Mouse (Mus musculus): Measurements from ENCODE around the gene Mgst2.
A peak's percentile ranks its signal among the peaks of the same experiment; 100 is the strongest.

Gene Mgst2

GRCm38 (mm10) chr3:51701281-51701751 is 41.2 kb downstream of the Mgst2 start:
- no peak for DNase-seq (ENCODE audit: low spot score)

GRCm38 (mm10) chr3:51701950-51702349 is 41.8 kb downstream of the Mgst2 start:
- no peak for DNase-seq (ENCODE audit: low spot score)

GRCm38 (mm10) chr3:51702701-51703286 is 42.6 kb downstream of the Mgst2 start:
- DNase-seq (ENCODE audit: low spot score) = no peak

GRCm38 (mm10) chr3:51703478-51703877 is 43.3 kb downstream of the Mgst2 start:
- DNase-seq (ENCODE audit: low spot score) = no peak

- DNase-seq (ENCODE audit: low spot score) = no peak
These were observed 45.1 kb downstream of the Mgst2 start for GRCm38 (mm10) chr3:51705220-51705619.

- no peak for DNase-seq (ENCODE audit: low spot score)
These were observed 48.2 kb downstream of the Mgst2 start for GRCm38 (mm10) chr3:51708375-51708745.

GRCm38 (mm10) chr3:51708746-51709411 is 48.7 kb downstream of the Mgst2 start:
- DNase-seq (ENCODE audit: low spot score) = peak; percentile 83

- no peak for DNase-seq (ENCODE audit: low spot score)
These were observed 52.2 kb downstream of the Mgst2 start for GRCm38 (mm10) chr3:51712382-51712781.

GRCm38 (mm10) chr3:51713233-51713632 is 53.1 kb downstream of the Mgst2 start:
- DNase-seq (ENCODE audit: low spot score) = no peak

GRCm38 (mm10) chr3:51714469-51714868 is 54.3 kb downstream of the Mgst2 start:
- no peak for DNase-seq (ENCODE audit: low spot score)

- DNase-seq (ENCODE audit: low spot score) = no peak
These were observed 57.3 kb downstream of the Mgst2 start for GRCm38 (mm10) chr3:51717455-51717854.

GRCm38 (mm10) chr3:51717909-51718308 is 57.7 kb downstream of the Mgst2 start:
- DNase-seq (ENCODE audit: low spot score) = no peak

- no peak for DNase-seq (ENCODE audit: low spot score)
These were observed 59.2 kb downstream of the Mgst2 start for GRCm38 (mm10) chr3:51719373-51719772.

GRCm38 (mm10) chr3:51719982-51720381 is 59.8 kb downstream of the Mgst2 start:
- no peak for DNase-seq (ENCODE audit: low spot score)

GRCm38 (mm10) chr3:51726257-51726656 is 66.1 kb downstream of the Mgst2 start:
- no peak for DNase-seq (ENCODE audit: low spot score)

- no peak for DNase-seq (ENCODE audit: low spot score)
These were observed 67.3 kb downstream of the Mgst2 start for GRCm38 (mm10) chr3:51727487-51727886.

GRCm38 (mm10) chr3:51727968-51728367 is 67.8 kb downstream of the Mgst2 start:
- no peak for DNase-seq (ENCODE audit: low spot score)

- DNase-seq (ENCODE audit: low spot score) = no peak
These were observed 68.3 kb downstream of the Mgst2 start for GRCm38 (mm10) chr3:51728456-51728855.

- no peak for DNase-seq (ENCODE audit: low spot score)
These were observed 69.2 kb downstream of the Mgst2 start for GRCm38 (mm10) chr3:51729109-51729918.

GRCm38 (mm10) chr3:51730662-51731061 is 70.5 kb downstream of the Mgst2 start:
- no peak for DNase-seq (ENCODE audit: low spot score)

- DNase-seq (ENCODE audit: low spot score) = no peak
These were observed 71.9 kb downstream of the Mgst2 start for GRCm38 (mm10) chr3:51731949-51732636.

All from testis, postnatal 14 days (tissue).